Mouse (Mus musculus) neural tube, embryonic 14.5 days (tissue): ENCODE data around the gene Rasa4. TPM values are rescaled to one million over a fixed set of nuclear protein-coding genes. Genes with fewer than 3 reads are reported as not detected.

Experiments
- microRNA-seq: library from miRNA; unstranded; fragments of <30 nt; microRNA quantifications from one replicate; pipeline ENCODE4, GENCODE M21; 2016
- polyA plus RNA-seq: library from polyadenylated mRNA; unstranded; fragments of >200 nt; fragmentation: Nextera tagmentation; extraction: Ambion mirVana; gene quantifications from 2 replicates; pipeline ENCODE4 v1.2.1, GENCODE M21; 2014

The Rasa4 gene
- polyA plus RNA-seq, 1 experiment from 2014 or later = 15.0 TPM

Small RNA genes within 50 kb of the gene (microRNA-seq; reads per million reads assigned to microRNA genes)
- 1.1 reads per million for gene Mir7035

Other genes with a start within 250 kb of the Rasa4 start
- gene Hspb1, start 196.0 kb upstream of the Rasa4 start, polyA plus RNA-seq = 7.8 and 11.4 TPM in 2 replicates
- gene Ywhag, start 149.3 kb upstream of the Rasa4 start, polyA plus RNA-seq = 419 and 431 TPM in 2 replicates
- gene Ssc4d, start 109.4 kb upstream of the Rasa4 start, polyA plus RNA-seq = 1.0 and 1.4 TPM in 2 replicates
- 0.29 TPM in 1 of 2 replicates, not detected in the other for gene Zp3, start 103.8 kb upstream of the Rasa4 start, polyA plus RNA-seq
- 18.9 and 23.3 TPM in 2 replicates for gene Dtx2, start 89.1 kb upstream of the Rasa4 start, polyA plus RNA-seq
- gene Upk3b, start 45.4 kb upstream of the Rasa4 start, polyA plus RNA-seq = not detected in 2 replicates
- not detected in 2 replicates for gene Upk3bl, start 29.4 kb upstream of the Rasa4 start, polyA plus RNA-seq
- gene Polr2j, start 32.7 kb downstream of the Rasa4 start, polyA plus RNA-seq = 219 and 251 TPM in 2 replicates
- gene Lrwd1, start 52.2 kb downstream of the Rasa4 start, polyA plus RNA-seq = 17.5 and 20.7 TPM in 2 replicates
- gene Alkbh4, start 52.2 kb downstream of the Rasa4 start, polyA plus RNA-seq = 17.6 and 18.4 TPM in 2 replicates
- 34.0 and 41.0 TPM in 2 replicates for gene Orai2, start 86.8 kb downstream of the Rasa4 start, polyA plus RNA-seq
- 63.6 and 71.8 TPM in 2 replicates for gene Prkrip1, start 115.0 kb downstream of the Rasa4 start, polyA plus RNA-seq
- gene Sh2b2, start 162.6 kb downstream of the Rasa4 start, polyA plus RNA-seq = 23.8 and 25.3 TPM in 2 replicates